Mouse (Mus musculus) thymus, postnatal 10 days (tissue): ENCODE data around the gene Ssr1.

Experiments
- DNase-seq, 2 experiments: peaks; one replicate each; pipeline ENCODE4 v3.0.0; 2021; ENCODE audit warnings: low spot score in 2 of 2

The Ssr1 gene

DNA sequence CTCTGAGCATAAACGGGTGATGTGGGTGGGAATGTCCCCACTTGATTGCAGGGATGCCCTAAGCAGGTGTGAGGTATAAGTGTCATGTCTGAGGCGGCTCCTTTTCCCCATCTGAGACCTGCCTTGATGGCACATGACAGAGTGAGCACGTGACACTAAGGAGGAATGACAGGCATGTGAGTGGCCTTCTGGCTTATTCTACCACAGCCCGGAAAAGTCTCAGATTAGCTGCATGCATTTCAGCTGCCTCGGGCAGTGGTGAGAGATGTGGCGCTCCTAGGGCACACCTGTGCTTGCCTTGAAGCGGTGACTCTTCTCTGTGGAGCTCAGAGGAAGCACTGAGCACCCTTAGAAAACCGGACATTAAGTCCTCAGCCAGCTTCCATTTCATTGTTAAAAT lies 48.6 kb downstream of the Ssr1 start:
- no peak for DNase-seq

DNA sequence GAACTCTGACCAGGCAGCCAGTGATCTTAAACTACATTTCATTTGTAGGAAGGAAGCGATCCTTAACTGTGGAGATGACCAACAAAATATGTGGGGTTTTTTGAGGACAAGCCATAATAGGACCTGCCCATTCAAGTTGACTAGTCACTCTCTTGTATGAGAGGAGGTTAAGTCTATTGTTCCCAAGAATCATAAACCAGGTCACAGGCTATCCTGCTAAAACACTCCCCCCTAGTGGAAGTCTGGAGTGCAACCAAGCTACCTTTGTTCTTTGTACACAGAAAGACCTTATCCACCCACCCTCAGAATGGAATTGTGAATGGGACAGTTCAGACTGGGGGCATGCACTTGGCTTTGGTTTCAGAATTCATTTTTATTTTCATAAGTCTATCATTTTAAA lies 49.7 kb downstream of the Ssr1 start:
- peak; percentile 54 to 75 for DNase-seq

DNA sequence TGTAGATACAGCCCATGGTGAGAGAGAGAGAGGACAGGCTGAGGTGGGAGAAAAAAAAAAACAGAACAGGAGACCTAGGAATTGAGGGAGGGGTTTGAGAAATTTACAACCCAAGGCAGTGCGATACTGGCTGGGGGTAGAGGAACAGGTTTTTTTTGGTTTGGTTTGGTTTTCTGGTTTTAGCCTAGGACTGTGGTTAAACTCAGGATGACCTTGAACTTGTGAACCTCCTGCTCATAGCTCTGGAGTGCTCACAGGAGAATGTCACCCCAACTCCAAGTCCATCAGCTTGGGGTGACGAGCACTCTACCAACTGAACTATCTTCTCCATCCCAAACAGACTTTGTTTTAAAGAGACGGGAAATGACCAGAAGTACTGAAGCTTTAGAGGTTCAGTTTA lies 50.6 kb downstream of the Ssr1 start:
- no peak for DNase-seq

DNA sequence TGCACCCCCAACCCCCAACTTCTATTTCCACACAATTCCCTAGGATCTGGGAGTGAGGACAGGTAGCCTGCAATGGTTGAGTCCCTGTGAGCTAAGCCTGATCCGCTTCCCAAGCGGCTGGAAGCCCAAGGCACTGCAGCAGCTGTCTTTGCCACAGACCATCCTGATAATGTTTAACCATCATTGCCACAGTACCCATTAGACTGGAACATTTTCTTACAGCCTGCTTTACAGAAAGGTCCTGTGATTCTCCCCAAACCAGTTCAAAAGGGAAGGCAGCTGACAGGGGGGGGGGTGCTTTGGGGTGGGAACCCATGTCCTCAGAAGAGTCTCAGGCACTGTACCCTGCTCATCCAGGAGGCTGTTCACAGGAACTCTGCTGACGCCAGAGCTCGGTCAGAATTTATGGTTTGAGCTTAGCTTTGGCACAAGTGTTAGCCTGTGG lies 51.1 kb downstream of the Ssr1 start:
- DNase-seq: no peak

DNA sequence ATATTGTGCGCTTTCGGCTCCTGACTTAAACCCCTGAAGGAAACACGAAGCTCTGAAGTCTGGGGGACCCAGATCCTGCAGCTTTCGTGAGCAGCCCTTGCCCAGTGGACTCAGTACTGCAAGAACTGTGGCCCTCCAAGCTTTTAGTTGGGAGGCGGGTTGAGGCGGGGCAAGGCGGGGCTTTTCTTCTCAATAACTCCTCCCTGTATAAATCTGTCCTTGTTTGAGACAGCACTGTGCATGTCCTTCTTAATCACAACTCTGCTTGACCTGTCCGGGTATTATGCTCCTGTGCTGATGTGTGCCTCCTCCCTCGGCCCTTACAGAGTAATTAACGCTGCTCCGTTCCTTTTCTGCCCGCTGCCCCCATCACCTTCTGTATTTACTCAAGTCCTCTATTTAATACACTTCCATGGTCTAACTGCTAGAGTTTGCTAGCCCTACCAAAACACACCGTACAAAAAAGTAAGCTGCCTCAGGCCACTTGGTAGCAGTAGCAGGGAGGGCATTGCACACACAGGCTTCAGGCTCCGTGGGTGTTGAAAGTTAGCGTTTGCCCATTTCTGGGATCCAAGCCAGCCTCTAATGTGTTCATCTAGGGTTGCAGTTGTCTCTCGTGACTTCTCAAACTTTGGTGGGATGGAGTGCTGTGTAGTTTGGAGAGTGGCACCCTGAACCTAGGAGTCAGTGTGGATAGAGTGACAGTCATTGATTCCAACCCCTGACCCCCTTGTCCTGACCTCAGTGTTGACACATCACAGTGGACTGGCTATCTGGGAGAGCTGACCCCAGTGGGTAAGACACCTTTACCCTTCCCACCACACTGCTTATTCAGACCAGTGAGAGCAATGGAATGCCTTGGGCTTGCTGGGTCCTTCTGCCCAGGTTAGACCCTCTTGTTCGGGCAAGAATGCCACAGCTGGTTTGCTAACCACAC lies 51.8 kb downstream of the Ssr1 start:
- DNase-seq: no peak

DNA sequence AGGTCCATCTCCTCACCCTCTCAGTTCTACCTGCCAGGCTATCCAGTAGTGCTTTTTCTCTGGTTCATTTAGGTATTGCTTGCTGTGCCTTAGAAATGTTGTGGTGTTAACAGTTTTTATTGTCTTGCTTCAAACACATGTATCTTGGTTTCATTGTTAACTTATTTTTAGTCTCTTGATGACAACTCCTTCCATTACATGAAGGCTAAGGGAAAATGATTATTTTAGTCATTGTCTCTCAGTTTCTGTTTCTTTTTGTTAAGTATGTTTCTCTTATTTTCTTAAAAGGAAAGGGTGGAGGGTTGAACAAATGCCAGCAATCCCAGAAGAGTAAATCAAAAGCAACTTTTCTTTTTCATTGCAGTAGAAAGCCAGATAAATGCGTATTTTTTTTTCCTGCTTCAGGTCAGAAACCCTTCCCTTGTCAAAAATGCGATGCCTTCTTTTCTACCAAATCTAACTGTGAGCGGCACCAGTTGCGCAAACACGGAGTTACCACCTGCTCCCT lies 52.8 kb downstream of the Ssr1 start:
- DNase-seq: no peak

DNA sequence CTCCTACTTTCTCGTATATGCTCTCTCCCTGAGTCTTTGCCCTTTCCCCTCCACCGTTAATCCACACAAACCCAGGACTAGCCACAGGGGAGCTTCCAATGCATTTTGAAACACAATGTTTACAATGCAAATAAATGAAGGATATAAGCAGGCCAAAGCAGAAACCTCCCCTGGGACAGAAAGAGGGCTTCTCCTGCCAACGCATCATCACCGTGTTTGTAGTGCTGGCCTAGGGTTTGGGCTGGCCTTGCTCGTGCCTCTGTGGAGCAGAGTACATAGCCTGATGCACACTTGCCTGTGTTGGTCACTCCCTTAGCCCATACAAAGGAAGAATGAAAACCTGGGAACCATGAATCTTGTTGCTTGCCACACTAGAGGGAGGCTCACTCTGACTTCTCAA lies 53.4 kb downstream of the Ssr1 start:
- no peak for DNase-seq

DNA sequence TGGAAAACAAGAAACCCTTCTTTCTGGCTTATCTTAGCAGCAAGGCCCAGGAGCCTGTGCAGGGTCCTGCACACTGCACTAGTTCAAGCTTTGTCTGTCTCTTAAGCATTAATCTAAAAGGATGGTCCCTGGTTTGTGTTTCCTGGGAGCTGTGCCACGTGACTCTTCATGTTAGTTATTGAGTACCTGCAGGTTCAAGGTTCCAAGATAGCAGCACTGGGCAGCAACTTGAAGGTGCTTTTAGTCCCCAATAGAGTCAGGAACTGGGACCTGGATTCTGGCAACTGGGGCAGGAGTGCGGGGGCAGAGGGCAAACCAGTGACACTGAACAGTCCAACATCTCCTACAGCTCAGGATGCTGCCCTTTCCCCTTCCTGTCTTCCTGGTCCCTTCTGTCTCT lies 53.9 kb downstream of the Ssr1 start:
- DNase-seq: no peak

DNA sequence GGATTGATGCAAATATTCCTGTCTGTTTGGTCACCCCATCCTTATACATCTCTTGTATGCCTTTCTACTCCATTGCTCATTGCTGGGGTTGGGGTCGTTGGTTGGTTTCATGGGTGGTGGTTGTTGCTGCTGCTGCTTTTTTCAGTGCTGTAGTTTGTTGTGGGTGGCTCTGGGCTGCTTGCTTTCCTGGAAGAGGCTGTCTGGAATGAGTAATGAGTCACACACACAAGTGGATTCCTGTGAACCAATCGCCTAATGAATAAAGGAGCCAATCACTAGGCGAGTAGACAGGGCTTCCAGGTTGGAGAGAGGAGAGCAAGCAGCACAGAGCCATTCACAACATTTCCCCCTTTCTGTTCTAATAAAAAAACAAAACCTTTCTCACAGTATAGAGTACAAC lies 57.7 kb downstream of the Ssr1 start:
- DNase-seq: no peak

DNA sequence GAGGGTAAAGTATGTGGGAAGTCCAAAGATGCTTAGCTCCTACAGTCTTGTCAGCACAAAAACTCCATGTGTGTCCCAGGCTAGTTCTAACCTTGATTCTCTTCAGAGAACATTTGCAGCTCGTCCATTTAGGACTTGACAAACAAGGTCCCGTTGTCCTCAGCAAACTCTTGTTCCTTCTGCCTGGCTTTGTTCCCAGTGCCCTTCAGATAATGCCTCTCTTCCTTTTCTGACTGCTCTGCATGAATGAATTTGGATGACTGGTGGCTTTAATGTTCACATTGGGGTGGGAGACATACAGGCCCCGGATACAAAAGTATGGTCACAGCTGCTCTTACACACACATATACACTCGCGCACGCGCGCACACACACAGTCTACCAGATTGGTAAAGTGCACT lies 59.1 kb downstream of the Ssr1 start:
- DNase-seq: no peak

DNA sequence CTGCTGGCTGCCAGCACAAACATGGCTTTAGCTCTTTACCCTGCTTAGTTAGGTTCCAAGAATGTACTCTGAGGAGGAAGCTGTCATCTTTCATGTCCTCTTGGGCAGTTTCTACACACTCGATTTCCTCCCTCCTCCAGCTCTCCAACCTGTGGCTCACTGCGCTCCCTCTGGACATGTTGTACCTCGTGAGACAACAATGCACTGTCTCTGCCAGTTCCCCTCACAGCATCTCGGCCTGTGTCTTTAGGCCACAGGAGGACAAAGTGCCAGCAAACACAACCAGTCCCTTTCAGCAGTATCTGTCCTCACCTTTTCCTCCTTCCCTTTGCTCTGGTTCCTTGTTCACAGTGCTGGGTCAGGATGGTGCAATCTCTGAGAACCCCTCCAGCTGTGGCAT lies 59.9 kb downstream of the Ssr1 start:
- no peak for DNase-seq

DNA sequence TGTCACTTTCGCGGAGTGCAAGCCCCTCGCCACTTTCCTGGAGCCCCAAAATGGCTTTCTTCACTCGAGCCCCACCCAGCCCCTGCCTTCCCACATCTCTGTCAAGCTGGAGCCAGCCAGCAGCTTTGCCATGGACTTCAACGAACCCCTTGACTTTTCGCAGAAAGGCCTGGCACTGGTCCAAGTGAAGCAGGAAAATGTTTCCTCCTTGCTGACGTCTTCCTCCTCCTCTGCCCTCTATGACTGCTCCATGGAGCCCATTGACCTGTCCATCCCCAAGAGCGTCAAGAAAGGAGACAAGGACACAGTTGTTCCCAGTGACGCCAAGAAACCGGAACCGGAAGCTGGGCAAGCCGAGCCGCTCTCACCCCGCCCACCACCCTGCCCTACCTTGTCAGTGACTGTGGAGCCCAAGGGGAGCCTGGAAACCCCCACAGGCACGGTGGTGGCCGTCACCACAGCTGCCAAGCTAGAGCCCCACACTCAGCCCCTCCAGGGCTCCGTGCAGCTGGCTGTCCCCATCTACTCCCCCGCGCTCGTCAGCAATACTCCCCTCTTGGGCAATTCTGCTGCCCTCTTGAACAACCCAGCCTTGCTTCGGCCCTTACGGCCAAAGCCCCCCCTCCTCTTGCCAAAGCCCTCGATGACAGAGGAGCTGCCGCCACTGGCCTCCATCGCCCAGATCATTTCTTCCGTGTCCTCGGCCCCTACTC lies 62.7 kb downstream of the Ssr1 start:
- DNase-seq: no peak

DNA sequence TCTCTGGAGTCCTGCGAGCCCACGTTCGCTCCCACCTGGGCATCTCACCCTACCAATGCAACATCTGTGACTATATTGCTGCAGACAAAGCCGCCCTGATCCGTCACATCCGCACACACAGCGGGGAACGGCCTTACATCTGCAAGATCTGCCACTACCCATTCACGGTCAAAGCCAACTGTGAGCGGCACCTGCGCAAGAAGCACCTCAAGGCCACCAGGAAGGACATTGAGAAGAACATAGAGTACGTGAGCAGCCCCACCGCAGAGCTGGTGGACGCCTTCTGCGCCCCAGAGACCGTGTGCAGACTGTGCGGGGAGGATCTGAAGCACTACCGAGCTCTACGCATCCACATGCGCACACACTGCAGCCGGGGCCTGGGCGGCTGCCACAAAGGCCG lies 63.4 kb downstream of the Ssr1 start:
- no peak for DNase-seq

DNA sequence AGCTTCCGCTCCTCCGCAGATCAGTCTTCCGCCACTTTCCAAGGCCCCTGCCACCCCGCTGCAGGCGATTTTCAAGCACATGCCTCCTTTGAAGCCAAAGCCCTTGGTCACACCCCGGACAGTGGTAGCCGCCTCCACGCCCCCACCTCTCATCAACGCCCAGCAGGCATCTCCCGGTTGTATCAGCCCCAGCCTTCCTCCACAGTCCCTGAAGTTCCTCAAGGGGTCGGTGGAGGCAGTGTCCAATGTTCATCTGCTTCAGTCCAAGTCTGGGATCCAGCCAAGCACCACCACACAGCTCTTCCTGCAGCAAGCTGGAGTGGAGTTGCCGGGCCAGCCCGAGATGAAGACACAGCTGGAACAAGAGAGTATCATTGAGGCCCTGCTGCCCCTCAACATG lies 63.9 kb downstream of the Ssr1 start:
- no peak for DNase-seq

DNA sequence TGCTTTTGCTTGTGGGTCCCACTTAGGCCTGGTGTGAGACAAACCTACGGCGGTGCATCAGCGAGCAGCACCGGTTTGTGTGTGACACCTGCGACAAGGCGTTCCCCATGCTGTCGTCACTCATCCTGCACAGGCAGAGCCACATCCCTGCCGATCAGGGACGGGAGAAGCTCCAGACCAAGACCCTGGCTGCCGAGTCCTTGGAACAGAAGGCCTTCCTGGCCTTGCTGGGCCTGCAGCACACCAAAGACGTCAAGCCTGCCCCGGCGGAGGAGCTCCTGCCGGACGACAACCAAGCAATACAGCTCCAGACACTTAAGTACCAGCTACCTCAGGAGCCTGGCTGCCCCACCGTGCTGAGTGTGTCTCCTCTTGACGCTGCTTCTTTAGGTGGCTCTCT lies 64.5 kb downstream of the Ssr1 start:
- DNase-seq: no peak

DNA sequence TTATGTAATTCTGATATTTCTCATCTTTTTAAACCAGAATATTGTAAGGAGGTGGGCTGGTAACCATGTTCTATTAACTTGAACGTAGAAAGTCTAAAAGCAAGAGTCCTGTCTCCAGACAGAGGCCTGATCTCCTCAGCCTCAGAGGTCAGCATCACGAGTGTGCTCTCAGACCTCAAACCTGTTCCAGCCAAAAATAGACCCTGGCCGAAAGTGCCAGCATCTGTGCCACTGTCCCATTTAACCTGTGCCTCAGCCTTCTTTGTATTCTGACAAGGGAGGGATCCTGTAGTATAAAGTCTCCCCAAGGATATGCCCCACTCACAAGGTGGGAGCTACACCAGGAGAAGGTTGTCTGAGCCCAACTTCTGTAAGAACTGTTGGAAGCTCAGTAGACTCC lies 67.6 kb downstream of the Ssr1 start:
- DNase-seq: no peak

DNA sequence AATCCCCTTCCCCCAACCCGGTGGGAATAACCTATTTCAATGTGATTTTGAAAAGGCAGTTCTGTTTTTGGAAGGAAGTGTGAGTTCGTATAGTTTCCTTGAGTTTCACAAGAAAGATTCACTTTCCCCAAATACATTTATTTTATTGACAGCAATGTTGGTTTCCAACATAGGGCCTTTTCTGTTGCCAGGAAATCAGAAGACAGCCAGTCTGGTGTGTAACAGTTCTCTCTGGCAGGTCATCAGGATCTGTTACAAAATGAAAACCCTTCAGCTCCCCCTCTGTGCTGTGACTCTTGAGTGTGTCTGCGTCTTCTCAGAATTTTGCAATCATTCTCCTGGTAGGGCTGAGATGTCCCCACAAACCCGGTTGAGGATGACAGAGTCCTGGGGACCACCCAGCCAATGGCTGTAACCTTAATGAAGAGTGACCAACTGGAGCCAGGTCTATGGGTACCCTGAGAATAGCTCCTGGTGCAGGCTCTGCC lies 69.5 kb downstream of the Ssr1 start:
- DNase-seq: no peak

DNA sequence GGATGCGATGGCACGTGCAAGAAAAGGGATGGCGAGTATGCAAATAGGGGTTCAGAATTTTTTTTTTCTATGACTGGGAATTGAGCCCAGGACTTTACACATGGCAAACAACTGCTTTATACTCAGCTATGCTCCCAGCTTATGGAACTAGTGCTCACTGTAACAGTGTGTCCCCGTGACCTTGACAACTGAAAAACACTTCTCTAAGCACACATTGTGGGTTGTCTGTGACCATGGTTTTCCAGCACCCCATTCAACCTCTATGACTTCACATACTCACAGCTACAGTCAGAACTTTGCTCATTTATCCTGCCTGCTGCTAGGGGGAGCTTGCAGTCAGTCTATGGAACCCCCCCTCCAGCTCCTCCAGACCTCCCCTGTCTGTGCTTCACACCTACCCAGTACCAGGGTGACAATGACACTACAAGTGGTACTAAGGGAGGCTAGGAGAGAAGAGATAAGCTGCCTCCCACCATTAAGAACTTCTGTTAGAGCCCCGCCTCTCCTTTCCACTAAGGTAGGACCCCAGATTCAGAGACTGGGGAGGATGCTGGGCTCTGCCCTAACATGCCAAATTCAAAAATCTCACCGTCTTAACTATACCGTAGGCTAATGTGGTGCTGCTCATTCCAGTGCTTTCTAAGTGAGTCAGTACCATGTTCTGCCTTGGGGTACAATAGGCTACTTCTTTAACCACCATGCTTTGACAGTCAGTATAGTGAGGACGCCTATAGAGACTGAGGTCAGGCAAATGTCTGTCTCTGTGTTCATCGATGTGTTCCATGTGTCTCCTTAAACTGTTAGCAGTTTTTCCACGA lies 70.2 kb downstream of the Ssr1 start:
- peak in 1 of 2 experiments; percentile 23 for DNase-seq

DNA sequence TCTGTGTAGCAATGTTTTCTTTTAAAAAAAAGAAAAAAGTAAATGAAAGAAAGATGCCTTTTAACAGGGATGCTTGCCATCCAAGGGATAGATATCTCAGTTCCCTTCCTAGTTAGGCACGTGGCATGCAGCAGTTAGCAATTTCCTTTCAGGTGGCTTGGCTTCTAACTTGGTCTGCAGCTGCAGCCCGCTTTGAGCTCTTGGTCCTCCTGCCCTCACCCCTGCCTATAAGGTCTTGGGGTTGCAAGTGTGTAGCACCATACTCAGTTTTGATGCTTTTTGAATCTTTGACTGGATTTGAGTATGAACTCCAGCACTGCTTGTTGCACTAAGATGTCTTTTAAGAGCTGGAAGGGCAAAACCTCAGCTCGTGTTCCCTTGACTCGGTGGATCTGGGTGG lies 70.9 kb downstream of the Ssr1 start:
- DNase-seq: peak; percentile 63

DNA sequence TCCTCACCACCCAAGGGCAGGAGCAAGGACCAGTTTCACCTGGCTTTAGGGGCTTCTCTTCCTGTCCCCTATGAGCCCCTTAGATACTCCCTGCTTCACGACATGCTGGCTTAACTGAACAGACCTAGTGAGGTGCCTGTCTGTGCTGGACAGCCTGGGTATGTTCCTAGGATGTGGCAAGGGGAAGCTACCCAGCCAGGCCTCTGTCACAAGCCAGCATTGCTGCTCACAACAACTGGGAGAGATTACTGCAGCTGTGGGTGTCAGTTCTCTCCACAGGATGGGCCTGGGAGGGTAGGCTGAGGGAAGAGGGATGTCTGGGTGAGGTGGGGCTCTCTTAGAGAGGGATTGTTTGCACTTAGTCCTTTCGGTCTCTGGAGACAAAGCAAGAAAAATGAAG lies 73.3 kb downstream of the Ssr1 start:
- no peak for DNase-seq

DNA sequence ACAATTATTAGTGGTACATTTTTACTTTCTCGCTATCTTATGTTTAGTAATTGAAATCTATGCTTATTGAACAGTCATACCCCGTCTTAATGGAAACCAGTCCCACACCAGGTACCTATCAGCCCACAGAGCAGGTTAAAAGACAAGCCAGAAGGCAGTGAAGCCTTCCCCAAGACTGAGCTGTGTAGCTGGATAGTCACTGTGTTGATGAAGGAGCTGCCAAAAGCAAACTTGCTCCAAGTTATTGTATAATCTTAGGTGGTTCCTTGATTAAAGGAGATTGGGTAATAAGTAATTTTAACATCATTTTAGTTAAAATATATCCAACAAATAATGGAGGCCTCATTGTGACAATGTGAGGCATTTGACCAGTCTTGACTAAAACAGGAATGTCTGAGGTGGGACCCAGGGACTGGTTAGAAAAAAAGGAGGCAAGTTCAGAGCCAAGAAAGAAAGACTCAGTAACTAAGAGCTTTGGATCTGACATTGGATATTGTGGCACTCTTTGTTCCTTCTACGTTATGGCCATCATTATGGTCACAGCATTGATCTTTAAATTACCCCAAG lies 74.2 kb downstream of the Ssr1 start:
- no peak for DNase-seq
